Mouse (Mus musculus) cerebellum, adult 8-10 months (tissue): ENCODE data around the gene Mfsd12.

Experiments used
- DNase-seq: peaks from one replicate; pipeline ENCODE4 v3.0.0; 2022

Mfsd12 gene

DNA sequence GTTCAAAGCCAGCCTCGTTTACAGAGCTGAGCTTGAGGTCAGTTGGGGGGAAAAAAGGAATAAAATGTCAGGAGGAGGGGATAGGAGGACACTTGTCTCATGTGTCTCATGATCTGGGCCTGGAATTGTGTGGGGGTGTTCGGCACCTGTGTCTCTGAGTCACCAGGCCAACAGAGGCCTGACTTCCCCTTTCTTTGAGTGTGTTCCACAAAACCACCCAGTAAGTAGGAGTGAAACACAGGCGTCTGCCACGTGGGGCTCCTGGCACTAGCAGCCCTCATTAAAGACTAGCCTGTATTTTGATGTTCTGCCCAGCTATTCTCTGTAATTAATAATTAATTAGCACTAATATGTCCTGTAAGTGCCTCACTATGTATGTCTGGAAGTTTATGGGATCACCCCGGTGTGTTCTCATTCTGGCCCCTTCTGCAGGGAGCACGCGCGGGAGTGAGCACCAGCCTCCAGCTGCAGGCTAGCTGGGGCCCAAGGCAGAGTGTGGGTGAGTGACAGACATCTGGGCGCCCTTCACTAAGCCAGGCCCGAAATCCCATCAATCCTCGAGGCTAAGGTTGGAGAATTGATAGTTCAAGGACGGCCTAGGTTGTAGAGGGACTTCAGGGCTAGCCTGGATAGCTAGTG lies 820 bp upstream of the Mfsd12 start:
- DNase-seq: no peak

DNA sequence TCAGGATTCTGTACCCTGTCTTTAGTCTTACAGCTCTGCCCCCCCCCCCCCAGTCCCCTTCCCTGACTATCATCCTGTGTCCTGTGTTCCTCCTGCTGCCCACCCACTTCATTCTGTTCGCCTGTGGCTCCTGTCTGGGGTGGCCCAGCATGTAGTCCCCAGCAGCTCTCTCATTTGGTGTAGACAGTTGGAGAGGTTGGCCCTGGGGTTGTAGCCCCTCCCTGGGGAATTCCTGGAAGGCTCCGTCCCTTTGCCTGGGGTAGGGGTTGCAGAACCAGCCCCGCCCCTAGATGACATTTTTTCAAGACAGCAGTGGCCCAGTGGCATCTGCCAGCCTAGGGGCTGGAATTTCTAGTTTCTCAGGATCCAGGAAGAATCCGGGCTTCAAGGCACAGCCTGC lies 918 bp downstream of the Mfsd12 start:
- DNase-seq: no peak

DNA sequence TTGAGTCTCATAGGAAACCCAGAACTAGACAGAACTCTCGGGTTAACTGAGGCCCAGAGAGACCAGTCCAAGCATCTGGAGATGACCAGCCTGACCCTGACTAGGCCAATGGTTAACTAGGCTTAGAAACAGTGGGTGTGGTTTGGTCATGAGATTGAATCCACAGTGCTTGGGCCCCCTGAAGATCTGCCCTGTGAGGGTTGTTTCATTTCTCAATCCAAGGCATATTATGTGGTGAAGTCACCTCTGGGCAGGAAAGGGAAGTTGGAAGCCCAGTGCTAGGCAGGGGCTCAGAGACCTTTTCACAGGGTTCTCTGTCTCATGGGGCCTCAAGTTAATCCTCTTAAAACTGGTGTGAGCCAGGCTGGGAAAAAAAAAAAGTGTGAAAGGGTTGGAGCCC lies 1.6 kb downstream of the Mfsd12 start:
- DNase-seq: no peak

DNA sequence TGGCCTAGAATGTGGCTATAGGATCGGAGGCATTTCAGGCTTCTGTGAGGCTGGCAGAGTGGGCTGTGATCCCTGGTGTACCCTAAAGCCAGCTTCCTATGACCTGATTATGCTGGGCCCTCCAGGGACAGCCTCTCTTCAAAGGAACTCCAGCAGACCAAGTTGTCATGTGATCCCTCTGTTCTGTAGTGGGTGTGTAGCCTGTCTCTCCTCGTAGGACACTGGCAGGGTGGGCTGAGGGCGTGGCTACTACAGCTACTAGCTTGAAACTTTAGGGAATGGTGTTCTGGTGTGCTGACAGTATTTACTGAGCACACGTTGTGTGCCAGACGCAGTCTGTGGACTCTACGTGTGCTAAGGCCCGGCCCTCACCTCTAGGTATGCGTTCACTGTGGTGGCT lies 3.4 kb downstream of the Mfsd12 start:
- no peak for DNase-seq

DNA sequence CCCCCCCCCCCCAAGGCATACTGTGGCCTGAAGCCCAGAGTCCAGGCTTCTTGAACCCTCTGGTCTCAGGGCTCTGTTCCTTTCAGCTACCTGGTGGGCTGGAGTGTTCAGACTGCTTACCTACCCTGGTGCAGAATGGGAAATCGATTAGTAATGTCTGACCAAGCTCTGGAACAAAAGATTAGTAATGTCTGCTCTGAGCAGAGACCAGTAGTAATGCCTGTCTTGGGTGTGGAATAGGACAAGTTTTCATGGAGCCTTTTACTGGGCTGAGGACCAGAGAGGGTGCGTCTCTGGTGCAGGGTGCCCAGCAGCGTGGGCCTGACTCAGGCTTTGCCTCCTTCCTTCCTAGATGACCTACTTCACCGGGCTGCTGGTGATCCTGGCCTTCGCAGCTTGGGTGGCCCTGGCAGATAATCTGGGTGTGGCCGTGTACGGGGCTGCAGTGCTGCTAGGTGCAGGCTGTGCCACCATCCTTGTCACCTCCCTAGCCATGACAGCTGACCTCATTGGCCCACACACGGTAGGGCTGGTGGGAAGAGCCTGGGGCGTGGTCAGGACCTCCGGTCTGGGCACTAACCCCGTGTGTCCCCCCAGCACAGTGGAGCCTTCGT lies 5.2 kb downstream of the Mfsd12 start:
- no peak for DNase-seq

DNA sequence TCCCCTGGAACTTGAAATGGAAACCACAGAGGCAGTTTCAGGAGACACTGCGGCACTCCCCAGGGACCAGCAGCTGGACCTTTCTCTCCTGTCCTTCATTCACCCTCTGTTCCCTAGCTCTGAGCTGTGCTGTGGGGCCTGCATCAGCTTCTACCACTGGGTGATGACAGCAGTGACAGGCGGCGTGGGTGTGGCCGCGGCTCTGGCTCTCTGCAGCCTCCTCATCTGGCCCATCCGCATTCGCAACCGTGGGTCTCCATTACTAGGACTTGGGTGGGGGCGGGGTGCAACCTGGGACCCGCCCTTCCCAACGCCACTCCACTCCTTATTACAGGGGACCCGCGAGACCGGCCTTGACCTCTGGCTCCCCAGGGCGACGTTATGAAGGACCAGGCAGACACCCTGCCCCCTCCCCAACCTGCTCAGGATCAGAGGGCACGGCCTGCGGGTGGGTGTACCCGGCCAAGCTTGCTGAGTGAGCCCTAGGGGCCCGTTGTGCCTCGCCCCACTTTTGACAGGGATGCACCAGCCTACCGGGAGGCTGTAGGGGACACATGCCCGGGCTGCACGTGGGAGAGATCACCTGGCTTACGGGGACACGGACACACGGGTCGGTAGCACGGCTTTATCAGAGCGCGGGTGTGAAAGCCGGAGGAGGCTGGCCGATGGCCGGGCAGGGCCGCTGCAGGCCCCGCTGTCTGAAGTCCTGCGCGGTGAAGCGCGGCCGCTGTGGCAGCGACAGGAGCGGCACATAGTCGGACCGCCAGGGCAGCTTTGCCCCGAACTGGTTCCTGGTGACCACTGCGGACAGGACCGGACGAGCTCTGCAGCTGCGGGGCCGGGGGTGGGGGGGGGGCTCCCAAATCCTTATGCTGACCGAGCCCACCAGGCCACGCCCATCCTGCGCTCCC lies 6.4 kb downstream of the Mfsd12 start:
- DNase-seq: no peak

DNA sequence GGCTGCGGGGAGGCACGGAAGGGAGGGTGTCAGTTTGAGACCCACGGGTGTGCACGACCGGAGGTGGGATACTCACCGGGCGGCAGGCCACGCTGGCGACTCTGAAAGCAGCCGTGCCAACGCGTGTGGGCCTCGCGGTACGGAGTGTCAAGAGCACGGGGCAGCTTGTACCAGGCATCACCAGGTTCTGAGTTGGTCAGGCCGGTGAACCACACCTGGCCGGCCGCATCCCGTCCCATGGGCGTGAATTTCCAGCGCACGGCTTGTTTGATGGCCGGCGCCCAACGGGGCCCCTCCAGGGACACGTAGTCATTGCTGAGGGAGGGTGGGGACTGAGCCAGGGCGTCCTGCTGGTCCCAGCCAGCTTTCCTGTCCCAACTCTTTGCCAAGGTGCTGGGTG lies 7.4 kb downstream of the Mfsd12 start:
- DNase-seq: no peak

DNA sequence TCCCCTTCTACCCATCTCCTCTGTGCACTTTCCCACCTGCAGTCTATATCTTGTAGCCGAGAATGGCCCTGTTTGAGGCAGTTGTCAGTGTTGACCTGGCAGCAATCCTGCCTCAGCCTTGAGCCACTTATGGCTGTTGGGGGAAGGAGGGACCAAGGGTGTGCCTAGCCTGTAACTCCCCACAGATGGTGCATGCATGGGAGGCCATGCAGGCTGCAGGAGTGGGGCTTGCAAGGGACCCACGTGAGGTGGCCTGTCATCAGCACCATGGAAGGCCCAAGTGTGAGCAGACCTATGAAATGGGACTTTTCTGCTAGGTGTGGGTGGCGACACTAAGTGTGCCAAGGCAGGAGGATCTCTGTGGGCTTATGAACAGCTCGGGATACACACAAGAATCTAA lies 7.8 kb downstream of the Mfsd12 start:
- no peak for DNase-seq

DNA sequence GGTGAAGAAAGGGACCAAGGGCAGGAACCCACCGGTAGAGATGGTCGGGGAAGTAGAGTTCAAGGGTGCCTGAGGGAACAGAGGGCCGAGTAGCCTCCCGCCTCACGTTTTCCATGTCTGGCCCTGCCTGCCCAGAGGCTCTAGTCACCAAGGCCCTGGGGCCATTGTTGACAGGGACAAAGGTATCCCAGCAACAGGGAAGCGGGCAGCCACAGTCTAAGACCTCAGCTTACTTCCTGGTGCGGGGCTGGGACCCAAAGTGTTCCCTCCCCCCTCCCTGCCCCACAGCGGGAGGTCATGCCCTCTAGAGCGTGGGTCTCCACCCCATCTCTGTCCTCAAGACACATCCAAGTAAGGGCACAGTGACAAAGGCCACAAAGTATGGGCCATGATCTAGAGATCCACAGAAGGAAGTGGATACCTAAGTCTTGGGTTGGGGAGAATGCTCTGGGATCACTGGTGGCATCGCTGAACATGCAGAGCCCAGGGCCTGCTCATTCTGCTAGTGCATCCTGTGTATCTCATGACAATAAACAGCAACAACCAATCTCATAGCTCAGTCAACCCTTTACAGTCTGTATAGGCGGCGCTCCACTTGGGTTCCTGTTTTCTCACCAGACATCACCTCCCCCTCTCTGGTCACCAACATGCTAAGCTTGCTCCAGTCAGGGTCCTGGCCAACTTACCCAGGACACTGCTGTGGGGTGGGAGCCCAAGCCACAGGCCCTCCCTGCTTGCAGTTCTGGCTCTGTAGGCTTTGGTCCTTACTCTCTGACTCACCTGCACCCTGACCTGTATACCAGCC lies 8.6 kb downstream of the Mfsd12 start, which contains the start of gene 4930404N11Rik:
TSS of gene 4930404N11Rik (minus strand) at position 145 of the 805 bp plus-strand sequence.
- no peak for DNase-seq

DNA sequence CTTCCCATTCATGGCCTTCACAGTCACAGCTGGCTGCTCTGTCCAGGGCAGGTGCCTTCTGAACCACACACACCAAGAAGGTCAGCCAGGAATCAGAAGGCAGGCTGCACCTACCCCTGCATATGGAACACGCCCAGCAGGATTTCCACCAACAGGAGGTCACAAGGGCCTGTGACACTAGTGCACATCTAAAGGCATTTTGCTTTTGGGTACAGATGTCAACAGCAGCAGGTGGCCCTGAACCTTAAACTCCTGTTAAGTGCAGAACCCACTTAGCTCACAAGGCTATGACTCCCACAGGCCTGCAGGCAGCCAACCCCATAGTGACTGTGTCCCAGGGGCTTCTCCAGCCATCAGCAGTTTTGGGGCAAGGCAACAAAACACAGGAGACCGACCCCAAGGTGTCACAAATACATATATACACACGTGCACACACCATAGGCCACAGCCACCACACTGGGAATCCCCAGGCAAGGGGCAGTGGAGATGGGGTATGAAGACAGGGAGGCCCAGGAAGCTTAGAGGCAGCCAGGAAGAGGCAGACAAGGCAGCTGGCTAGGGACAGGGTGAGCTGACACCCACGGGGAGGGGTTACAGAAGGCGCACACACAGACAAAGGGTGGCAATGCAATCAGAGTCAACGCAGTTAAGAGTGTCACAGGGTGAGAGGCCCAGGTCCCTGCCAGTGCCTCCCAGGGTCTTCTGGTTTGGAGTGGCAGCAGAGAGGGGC lies 9.4 kb downstream of the Mfsd12 start:
- DNase-seq: no peak

DNA sequence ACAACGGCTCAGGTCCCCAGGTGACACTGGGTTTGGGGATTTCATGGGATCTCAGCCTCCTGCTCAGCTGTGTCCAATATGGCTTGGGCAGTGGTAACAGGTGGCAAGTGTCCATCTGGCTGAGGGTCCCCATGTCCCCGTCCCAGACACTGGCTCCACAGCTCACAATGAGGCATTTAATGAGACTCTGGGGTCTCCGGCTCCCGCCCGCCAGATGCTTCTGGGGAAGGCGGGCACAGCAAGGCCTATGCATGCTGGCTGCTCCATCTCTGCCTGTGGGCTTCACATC lies 9.9 kb downstream of the Mfsd12 start:
- no peak for DNase-seq

DNA sequence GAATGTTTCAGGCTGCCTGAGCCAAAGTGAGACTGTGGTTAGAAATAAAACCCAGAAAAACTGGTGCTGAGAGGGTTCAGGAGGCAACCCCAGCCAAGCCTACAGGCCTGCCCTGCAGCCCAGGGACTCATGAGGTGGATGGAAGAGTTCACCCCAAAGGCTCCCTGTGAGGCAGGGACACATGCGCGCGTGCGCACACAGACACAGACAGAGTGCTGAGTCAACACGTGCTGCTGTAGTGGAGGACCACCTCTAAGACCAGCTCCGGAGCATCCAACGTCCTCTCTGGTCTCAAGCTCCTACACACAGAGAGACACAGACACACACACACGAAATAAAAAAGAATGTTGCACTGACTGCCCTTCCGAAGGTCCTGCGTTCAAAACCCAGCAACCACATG lies 18.0 kb downstream of the Mfsd12 start:
- DNase-seq: no peak

DNA sequence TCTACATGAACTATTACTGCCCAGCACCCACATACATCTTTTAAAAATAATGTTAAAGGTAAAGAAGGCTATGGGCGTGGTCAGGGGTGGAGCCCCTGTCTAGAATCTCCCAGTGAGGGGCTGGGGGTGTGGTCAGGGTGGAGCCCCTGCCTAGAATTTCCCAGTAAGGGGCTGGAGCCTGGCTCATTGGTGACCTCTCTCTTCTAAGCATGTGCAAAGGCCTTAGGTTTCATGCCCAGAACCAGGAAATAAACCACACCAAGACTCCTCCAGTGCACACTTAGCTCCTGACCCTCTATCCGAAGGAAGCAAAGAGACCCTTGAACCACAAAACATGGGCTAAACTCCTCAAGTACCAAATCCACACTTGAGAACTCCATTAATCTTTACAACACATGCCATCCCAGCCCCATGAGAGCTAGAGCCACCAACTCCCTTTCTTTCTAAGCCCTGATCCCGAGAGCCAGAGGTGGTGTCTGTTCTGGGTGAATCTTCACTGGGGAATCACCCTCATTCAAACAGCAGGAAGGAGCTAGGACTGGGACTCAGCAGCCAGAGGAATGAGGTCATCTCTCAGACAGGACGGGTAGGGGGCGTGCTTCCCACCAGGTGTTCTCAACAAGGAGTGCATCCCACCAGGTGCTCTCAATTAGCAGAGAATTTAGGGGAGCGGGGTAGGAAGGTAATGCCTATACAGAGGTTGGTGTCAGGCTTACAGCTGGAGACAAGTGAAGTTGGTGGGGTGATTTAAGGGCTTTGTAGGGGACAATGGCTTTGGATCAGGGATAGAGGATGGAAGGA lies 19.5 kb downstream of the Mfsd12 start:
- no peak for DNase-seq

DNA sequence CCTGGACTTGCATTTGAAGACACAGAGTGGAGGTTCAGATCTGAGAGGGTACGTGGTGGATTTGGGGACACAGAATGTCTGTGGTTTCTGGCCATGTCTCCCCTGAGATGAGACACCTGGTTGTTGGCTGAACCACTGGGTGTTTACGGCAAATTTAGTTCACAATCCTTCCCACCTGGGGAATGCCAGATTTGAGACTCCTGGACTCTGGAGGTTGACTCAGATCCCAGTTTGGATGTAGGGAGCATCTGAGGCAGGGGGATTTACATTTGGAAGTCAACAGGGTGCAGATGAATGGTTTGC lies 20.0 kb downstream of the Mfsd12 start:
- no peak for DNase-seq

DNA sequence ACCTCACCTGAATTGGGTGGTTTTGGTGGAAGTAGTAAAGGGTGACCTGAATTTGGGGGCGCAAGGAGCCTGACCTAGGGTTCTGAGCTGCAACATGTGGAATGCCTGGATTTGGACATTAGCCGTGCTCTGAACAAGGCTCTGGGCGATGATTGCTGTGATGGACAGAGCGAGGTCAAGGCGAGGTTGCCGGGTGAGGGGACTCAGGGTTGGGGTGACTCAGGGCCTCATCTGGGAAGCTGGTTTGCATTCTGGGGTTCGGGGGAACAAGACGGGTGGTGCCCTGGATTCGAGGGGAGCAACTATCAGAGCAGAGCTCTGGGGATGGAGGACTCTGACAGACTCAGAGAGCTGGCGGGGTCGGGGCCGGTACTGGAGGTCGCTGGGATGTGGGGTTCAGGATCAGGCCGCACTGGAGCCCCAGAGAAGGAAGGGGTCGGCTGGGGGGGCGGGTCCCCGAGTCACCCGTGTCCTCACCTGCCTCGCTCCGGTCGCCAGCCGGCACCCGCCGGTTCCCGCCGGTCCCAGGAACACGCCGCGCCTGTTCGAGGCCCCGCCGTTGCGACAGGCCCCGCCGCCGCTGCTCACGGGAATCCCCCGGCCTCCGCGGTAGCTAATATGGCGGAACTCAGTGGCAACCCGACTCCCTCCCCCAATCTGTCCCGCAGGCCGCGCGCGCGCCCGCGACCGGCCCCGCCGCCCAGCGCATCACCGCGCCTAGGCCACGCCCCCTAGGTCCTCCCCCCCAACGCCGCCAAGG lies 20.7 kb downstream of the Mfsd12 start, which contains the start of gene Fzr1:
TSS of gene Fzr1 (minus strand) at position 724 of the 760 bp plus-strand sequence.
- DNase-seq: no peak

DNA sequence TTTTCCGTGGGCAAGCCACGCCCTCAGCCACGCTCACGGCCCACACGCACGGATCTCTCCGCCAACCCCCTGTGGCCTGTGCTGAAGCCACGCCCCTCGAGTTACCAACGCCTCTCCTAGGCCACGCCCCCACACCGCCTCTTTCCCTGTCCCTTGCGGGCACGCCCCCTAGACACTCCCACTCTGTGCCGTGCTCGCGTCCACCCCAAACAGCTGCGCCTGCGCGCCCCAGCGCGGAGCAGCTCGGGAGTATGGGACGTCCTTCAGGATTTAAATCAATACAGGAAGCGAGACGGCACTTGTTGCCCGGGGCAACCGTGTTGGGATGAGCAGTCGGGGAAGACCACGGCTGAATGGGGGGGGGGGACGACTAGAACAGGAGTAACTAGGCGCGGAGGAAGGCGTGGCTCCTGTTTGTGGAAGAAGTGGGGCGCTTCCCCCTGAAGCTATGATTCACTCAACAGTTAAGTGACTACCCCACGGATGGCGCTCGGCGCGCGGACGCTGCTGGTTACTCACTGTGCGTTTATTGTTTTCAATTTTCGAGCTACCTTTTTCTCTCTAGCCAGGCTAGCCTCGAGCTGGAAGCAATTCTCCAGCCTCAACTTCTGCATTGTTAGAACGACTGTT lies 21.4 kb downstream of the Mfsd12 start:
- DNase-seq: peak; percentile 100

DNA sequence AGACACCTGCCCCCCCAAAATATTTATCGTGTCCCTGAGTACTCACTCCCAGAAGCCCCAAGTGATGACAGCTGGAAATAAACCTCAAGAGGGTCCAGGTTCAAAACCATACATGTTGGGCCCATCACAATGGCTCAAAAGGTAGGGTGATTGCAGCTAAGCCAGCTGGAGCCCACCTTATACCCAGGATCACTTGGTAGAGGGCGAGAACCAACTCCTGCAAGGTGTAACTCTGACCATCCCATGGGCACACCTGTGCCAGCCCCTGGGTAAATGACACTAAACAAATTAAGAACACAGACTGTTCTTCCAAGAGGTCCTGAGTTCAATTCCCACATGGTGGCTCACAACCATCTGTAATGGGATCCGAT lies 21.9 kb downstream of the Mfsd12 start:
- no peak for DNase-seq

DNA sequence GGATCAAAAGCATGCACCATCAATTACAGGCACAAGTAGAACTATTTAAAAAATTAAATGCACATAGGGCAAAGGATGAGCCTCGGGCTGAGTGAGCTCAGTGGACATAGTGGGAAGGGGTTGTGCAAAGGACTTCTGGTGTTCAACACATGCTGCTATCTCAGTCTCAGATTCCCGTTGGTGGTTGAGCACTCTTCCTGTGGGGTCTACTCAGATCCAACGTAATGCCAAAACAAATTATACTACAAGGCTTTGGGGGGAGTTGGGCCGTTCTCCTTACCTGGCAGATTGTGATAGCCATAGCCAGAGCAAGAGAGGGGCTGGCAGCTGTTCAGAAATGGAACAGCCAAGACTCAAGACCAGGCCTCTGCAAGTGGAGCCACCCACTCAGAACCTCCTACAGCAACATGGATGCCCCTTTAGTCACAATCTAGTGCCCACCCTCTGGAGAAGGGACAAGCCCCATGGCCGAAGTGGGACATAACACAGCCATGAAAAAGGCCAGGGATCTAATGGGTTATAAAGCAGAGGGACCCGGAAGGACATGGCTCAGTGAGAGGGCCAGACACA lies 22.6 kb downstream of the Mfsd12 start:
- DNase-seq: no peak

DNA sequence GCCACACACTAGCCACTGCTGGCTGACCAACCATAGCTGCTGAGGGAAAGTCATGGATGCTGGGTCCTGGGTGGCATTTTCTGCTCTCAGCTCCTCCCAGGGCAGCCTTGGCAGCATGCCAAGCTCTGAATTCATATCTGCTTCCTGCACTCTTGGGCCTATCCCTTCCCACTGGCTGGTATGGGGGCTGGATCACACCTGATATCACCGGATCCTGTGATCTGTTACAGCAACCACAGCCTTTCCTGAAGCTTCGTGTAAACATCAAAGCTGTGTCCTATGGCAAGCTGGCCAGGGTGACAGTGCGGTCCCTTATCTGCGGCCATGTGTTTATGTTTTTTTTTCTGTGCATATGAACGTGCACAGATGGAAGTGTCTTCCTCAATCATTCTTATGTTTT lies 24.7 kb downstream of the Mfsd12 start:
- no peak for DNase-seq
